Mouse (Mus musculus) kidney, postnatal 0 days (tissue): ENCODE measurements around the gene Rnf5. TPM values are rescaled to one million over a fixed set of nuclear protein-coding genes. Genes with fewer than 3 reads are reported as not detected.
A peak's percentile ranks its signal among the peaks of the same experiment; 100 is the strongest.

Experiments
- ATAC-seq: fragments of 200-750 bp; cut with Nextera tagmentation; replicated peaks from 2 replicates; pipeline ENCODE4 v1.8.0; 2017; ENCODE audit warnings: low read depth, moderate number of reproducible peaks, moderate TSS enrichment, moderate library complexity; ENCODE audit not compliant: low FRiP score
- DNase-seq: peaks from one replicate; pipeline ENCODE4 v3.0.0-alpha.2; 2016; ENCODE audit warnings: low spot score
- H3K27ac ChIP-seq: fragments of 300-500 bp; sonication (generic); 2 replicates; pipeline ENCODE4 v1.5.1; 2014; ENCODE audit warnings: mild to moderate bottlenecking
- H3K27me3 ChIP-seq: fragments of 300-500 bp; sonication (generic); 2 replicates; pipeline ENCODE4 v1.6.1; 2014; ENCODE audit warnings: low read length, mixed read lengths; ENCODE audit not compliant: insufficient read depth
- H3K36me3 ChIP-seq: fragments of 300-500 bp; sonication (generic); 2 replicates; pipeline ENCODE4 v1.6.1; 2014; ENCODE audit warnings: low read length, mixed read lengths; ENCODE audit not compliant: insufficient read depth
- H3K4me1 ChIP-seq: fragments of 300-500 bp; sonication (generic); replicated peaks from 2 replicates; pipeline ENCODE4 v1.6.1; 2014; ENCODE audit warnings: antibody characterized with exemption, low read length, mixed read lengths; ENCODE audit not compliant: insufficient read depth
- H3K4me2 ChIP-seq: fragments of 300-500 bp; sonication (generic); 2 replicates; pipeline ENCODE4 v1.6.1; 2014; ENCODE audit warnings: mild to moderate bottlenecking, low read length, moderate library complexity, mixed read lengths
- H3K4me3 ChIP-seq: fragments of 300-500 bp; sonication (generic); replicated peaks from 2 replicates; pipeline ENCODE4 v1.5.1; 2014; ENCODE audit warnings: low read depth, low read length
- H3K9ac ChIP-seq: fragments of 300-500 bp; sonication (generic); 2 replicates; pipeline ENCODE4 v1.6.1; 2014; ENCODE audit warnings: low read depth, low read length
- H3K9me3 ChIP-seq: fragments of 300-500 bp; sonication (generic); replicated peaks from 2 replicates; pipeline ENCODE4 v1.6.1; 2016; ENCODE audit warnings: low read length, inconsistent platforms, mixed read lengths
- CTCF ChIP-seq: IDR thresholded peaks from 2 replicates; pipeline ENCODE4 v1.5.1; 2016; ENCODE audit warnings: antibody characterized with exemption, low read depth, mild to moderate bottlenecking, moderate library complexity
- WGBS: fragments of 180-500 bp; shearing (Covaris S2); extraction: QIAGEN DNeasy Blood & Tissue Kit; methylation state at CpG from one replicate; pipeline ENCODE4 v1.1.7; 2014; 5-methylcytosine and 5-hydroxymethylcytosine counted together
- polyA plus RNA-seq: library from polyadenylated mRNA; unstranded; fragments of >200 nt; fragmentation: Nextera tagmentation; extraction: Ambion mirVana; gene quantifications from 2 replicates; pipeline ENCODE4 v1.2.1, GENCODE M21; 2015

Rnf5 gene
- polyA plus RNA-seq, 1 experiment from 2014 or later, result 154 TPM

DNA sequence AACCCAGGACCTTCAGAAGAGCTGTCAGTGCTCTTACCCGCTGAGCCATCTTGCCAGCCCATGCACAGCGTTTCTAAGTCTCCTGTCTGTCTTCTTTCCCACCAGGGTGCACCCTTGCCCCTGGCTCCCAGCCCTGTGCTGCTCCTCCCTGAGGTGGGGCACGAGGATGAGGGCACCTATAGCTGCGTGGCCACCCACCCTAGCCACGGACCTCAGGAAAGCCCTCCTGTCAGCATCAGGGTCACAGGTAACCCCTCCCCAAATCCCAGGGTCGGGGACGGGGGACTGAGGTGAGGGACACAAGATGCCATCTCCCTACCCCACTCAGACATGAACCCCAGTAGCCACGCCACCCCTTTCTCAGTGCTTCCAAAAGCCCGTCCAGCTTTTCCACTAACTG lies 3.6 kb downstream of the Rnf5 start:
- Histone ChIP-seq H3K27ac (no peak overlapping the region), H3K36me3 (peaks cover 12% of the 10 kb centered on the region), H3K9ac (no peak overlapping the region), H3K27me3 (no peaks in the 10 kb centered on the region), H3K4me3 (no peak overlapping the region), H3K9me3 (no peaks in the 10 kb centered on the region), H3K4me2 (no peak overlapping the region), H3K4me1 (peaks cover 15% of the 10 kb centered on the region)
- ATAC-seq (no peak), DNase-seq (no peak)
- no peak for TF ChIP-seq CTCF
- 83% methylated on average over 9 of the region's 9 CpGs for WGBS

- Histone ChIP-seq H3K9ac (peak within 1 kb of the TSS; percentile 42; the same call in 1 of the 2 replicates), H3K27ac (peak within 1 kb of the TSS; percentile 47), H3K4me3 (no peak within 1 kb of the TSS), H3K36me3 (peaks cover 16% of the 10 kb centered on the region), H3K9me3 (no peaks in the 10 kb centered on the region), H3K4me1 (peaks cover 27% of the 10 kb centered on the region), H3K27me3 (no peaks in the 10 kb centered on the region), H3K4me2 (peak within 1 kb of the TSS; percentile 37)
- DNase-seq (no peak), ATAC-seq (no peak)
- TF ChIP-seq CTCF, result no peak
- 14% methylated on average over 5 of the region's 6 CpGs for WGBS
These were observed 5.9 kb downstream of the Rnf5 start, which contains the start of gene Ager for GRCm38 (mm10) chr17:34597566-34598095. Ager (plus strand) TSS chr17:34597862.

GRCm38 (mm10) chr17:34596098-34596497 lies 7.4 kb downstream of the Rnf5 start:
- no peak overlapping the region for H3K4me3 ChIP-seq
- WGBS, result 46% methylated on average over 8 of the region's 8 CpGs
- ATAC-seq (no peak), DNase-seq (no peak)
- no peaks in the 10 kb centered on the region for H3K9me3 ChIP-seq
- no peaks in the 10 kb centered on the region for H3K27me3 ChIP-seq
- H3K27ac ChIP-seq, result no peak overlapping the region; the same call in 1 of the 2 replicates
- TF ChIP-seq CTCF, result no peak
- H3K9ac ChIP-seq, result no peak overlapping the region
- peaks cover 32% of the 10 kb centered on the region for H3K4me1 ChIP-seq
- H3K36me3 ChIP-seq, result peaks cover 16% of the 10 kb centered on the region
- no peak overlapping the region for H3K4me2 ChIP-seq

- TF ChIP-seq CTCF, result no peak
- WGBS, result 31% methylated on average over 34 of the region's 34 CpGs
- H3K4me2 ChIP-seq, result peak overlapping the region; percentile 98
These were observed 9.6 kb downstream of the Rnf5 start for GRCm38 (mm10) chr17:34593752-34594525.

DNA sequence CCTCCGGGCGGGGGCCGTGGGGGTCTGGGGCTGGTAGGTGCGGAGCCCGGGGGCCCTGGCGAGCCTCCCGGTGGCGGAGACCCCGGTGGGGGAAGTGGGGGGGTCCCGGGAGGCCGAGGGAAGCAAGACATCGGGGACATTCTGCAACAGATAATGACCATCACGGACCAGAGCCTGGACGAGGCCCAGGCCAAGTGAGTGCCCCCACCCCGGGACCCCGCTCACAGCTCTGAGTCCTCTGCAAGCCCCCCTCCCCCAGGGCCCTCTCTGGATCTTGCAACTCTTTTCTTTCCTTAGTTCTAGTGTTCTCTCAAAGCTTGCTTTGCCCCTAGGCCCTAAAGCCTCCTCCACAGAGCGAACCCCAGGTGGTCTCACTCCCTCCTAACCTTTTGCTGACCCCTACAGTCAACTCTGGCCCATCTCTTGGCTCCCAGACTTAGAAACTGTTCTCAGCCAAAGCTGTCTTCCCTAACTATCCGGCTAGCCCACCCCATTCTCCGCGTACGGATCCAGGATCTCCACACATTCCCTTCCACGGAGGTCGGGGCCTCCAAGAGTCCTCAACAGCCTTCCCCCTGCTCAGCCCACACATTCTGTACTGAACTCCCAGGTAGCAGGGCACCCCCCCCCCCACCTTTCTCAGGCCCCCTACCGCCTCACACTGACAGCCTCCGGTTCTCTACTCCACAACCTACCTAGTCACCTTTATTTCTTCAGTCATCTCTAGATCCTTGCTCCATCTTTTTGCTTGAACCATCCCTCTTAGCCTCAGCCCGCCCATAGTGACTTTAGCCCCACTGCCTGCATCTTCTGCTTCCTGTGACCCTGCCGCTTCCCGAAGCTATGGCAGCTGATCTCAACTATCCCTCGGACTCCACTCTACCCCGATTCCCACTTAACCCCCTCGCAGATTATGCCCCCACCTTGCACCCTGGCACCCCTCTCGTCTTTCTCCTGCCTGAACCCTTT lies 10.6 kb downstream of the Rnf5 start:
- Histone ChIP-seq H3K4me3 (peak overlapping the region; percentile 81), H3K36me3 (peaks cover 7% of the 10 kb centered on the region; the same call in 1 of the 2 replicates), H3K27ac (peak overlapping the region; percentile 99), H3K4me2 (peak overlapping the region; percentile 98), H3K27me3 (no peaks in the 10 kb centered on the region), H3K9me3 (no peaks in the 10 kb centered on the region), H3K9ac (peak overlapping the region; percentile 96), H3K4me1 (peaks cover 59% of the 10 kb centered on the region)
- TF ChIP-seq CTCF, result no peak
- peak; percentile 9; the same call in 1 of the 2 replicates for ATAC-seq
- under 1% methylated on average over 31 of the region's 32 CpGs for WGBS
- DNase-seq, result peak; percentile 82

More at GRCm38 (mm10) chr17:34593752-34594525, 9.6 kb downstream of the Rnf5 start:
- Histone ChIP-seq H3K27ac (peak overlapping the region; percentile 99), H3K9ac (peak overlapping the region; percentile 96), H3K4me3 (peak overlapping the region; percentile 81), H3K36me3 (peaks cover 7% of the 10 kb centered on the region; the same call in 1 of the 2 replicates), H3K4me1 (peaks cover 53% of the 10 kb centered on the region), H3K27me3 (no peaks in the 10 kb centered on the region), H3K9me3 (no peaks in the 10 kb centered on the region)
- ATAC-seq (no peak), DNase-seq (peak; percentile 77)

GRCm38 (mm10) chr17:34591994-34592375 lies 11.5 kb downstream of the Rnf5 start:
- no peak for TF ChIP-seq CTCF
- H3K4me3 ChIP-seq, result peak overlapping the region; percentile 81
- ATAC-seq, result peak; percentile 64
- peak overlapping the region; percentile 98 for H3K4me2 ChIP-seq
- peaks cover 7% of the 10 kb centered on the region; the same call in 1 of the 2 replicates for H3K36me3 ChIP-seq
- H3K9ac ChIP-seq, result peak overlapping the region; percentile 96
- H3K9me3 ChIP-seq, result no peaks in the 10 kb centered on the region
- WGBS, result 1% methylated on average over 17 of the region's 35 CpGs
- DNase-seq, result peak; percentile 98
- peak overlapping the region; percentile 99 for H3K27ac ChIP-seq
- H3K27me3 ChIP-seq, result no peaks in the 10 kb centered on the region
- peaks cover 54% of the 10 kb centered on the region for H3K4me1 ChIP-seq
